In the genomic region with DNA sequence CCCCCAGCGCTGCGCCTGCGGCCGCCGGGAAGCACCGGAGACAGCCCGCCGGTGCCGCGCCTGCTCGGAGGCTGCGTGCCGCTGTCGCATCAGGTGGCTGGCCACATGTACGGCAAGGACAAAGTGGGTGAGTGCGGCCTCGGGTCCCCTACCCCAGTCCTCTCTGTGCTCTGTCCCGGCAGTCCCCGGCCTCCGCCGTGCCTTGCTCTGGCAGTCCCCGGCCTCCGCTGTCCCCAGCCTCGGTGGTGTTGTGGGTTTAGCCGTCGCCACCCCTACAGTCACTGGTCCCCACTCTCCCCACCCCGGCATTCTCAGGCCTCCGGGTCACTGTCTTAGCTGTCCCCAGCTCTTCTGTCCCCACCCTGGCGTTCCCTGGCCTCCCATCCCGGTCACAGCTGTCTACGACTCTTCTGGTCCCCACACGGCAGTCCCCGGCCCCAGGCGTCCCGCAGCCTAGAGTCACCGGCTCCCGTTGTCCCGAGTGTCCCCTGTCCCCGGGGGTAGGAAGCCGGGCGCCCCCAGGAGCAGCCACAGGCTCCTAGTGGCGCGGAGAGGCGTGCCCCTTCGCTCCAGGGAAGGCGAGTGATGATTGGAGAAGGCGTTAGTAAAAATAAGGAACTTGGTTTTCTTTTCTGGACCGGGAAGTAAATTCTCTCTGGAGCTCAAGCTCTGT, we compare ENCODE assay signal across 8 mouse cellular contexts. TPM values are rescaled to one million over a fixed set of nuclear protein-coding genes. Genes with fewer than 3 reads are reported as not detected.
DNase-seq lines count a peak whose midpoint lies in the region; ATAC-seq and TF ChIP-seq lines count a peak whose summit lies in the region.

No protein-coding gene starts in this region.

- no peaks in the 10 kb centered on the region for H3K9me3 ChIP-seq in forebrain, embryonic 11.5 days (ENCODE audit: control insufficient read depth, low read length)
- H3K9me3 ChIP-seq in limb, embryonic 10.5 days (replicated peaks): no peaks in the 10 kb centered on the region
- no peaks in the 10 kb centered on the region for H3K9me3 ChIP-seq in midbrain, embryonic 11.5 days (ENCODE audit: control insufficient read depth, low read length)

- peak; percentile 5 for ATAC-seq in activated CD4-positive, CD25-positive, alpha-beta regulatory T cell, adult 4 months
- ATAC-seq in forebrain, embryonic 11.5 days (replicated peaks; ENCODE audit: low FRiP score): peak; percentile 56
- ATAC-seq in midbrain, embryonic 11.5 days (ENCODE audit: low FRiP score): peak; percentile 73

- WGBS in kidney, adult 2 months: 2% methylated on average over 48 of the region's 48 CpGs
- under 1% methylated on average over 44 of the region's 48 CpGs for WGBS in forebrain, embryonic 11.5 days
- under 1% methylated on average over 48 of the region's 48 CpGs for WGBS in limb, embryonic 10.5 days
- WGBS in midbrain, embryonic 11.5 days: under 1% methylated on average over 48 of the region's 48 CpGs

- peak; percentile 59 for DNase-seq in kidney, adult 2 months
- no peak for DNase-seq in kidney, adult 11 months
- DNase-seq in forebrain, embryonic 11.5 days (ENCODE audit: low spot score): no peak
- DNase-seq in heart, postnatal 14 days: peak; percentile 53 to 58
- peak; percentile 67 for DNase-seq in limb, embryonic 10.5 days (ENCODE audit: low spot score)
- DNase-seq in midbrain, embryonic 11.5 days (ENCODE audit: low spot score, missing footprints): no peak
- peak; percentile 64 for DNase-seq in testis, postnatal 10 days (ENCODE audit: low spot score)

- no peaks in the 10 kb centered on the region for H3K27me3 ChIP-seq in kidney, adult 2 months (replicated peaks; ENCODE audit: control insufficient read depth, insufficient read depth, low read length)
- H3K27me3 ChIP-seq in forebrain, embryonic 11.5 days (ENCODE audit: control insufficient read depth, insufficient read depth, low read length): no peaks in the 10 kb centered on the region
- H3K27me3 ChIP-seq in limb, embryonic 10.5 days (ENCODE audit: low read depth, poor library complexity, severe bottlenecking): no peaks in the 10 kb centered on the region
- H3K27me3 ChIP-seq in midbrain, embryonic 11.5 days (ENCODE audit: control insufficient read depth, insufficient read depth, low read length): no peaks in the 10 kb centered on the region

- no peak for TF ChIP-seq CTCF in kidney, adult 2 months (conservative IDR thresholded peaks at IDR 0.05; ENCODE audit: insufficient read depth, insufficient read length, low read depth, low read length)

- peaks cover 8% of the 10 kb centered on the region for H3K4me1 ChIP-seq in kidney, adult 2 months (ENCODE audit: control insufficient read depth, insufficient read depth, low read length)
- H3K4me1 ChIP-seq in forebrain, embryonic 11.5 days (replicated peaks; ENCODE audit: control insufficient read depth, insufficient read depth, low read length): peaks cover 2% of the 10 kb centered on the region; the same call in 1 of the 2 replicates
- peaks cover 38% of the 10 kb centered on the region for H3K4me1 ChIP-seq in limb, embryonic 10.5 days
- peaks cover 25% of the 10 kb centered on the region; the same call in 1 of the 2 replicates for H3K4me1 ChIP-seq in midbrain, embryonic 11.5 days (ENCODE audit: control insufficient read depth, insufficient read depth, low read length)

- peak overlapping the region; percentile 75 for H3K4me2 ChIP-seq in forebrain, embryonic 11.5 days (ENCODE audit: low read depth, low read length, severe bottlenecking)
- H3K4me2 ChIP-seq in midbrain, embryonic 11.5 days: peak overlapping the region; percentile 94

- H3K36me3 ChIP-seq in kidney, adult 2 months (ENCODE audit: control insufficient read depth, insufficient read depth, low read length): no peaks in the 10 kb centered on the region
- H3K36me3 ChIP-seq in forebrain, embryonic 11.5 days (ENCODE audit: control insufficient read depth, insufficient read depth, low read length): peaks cover 2% of the 10 kb centered on the region; the same call in 1 of the 2 replicates
- H3K36me3 ChIP-seq in limb, embryonic 10.5 days: peaks cover 20% of the 10 kb centered on the region
- H3K36me3 ChIP-seq in midbrain, embryonic 11.5 days (ENCODE audit: control insufficient read depth, insufficient read depth, low read length): no peaks in the 10 kb centered on the region; the same call in 1 of the 2 replicates

- intact Hi-C loops in heart, postnatal 14 days (cut with DNase I): no loop called here

- H3K4me3 ChIP-seq in kidney, adult 2 months (ENCODE audit: insufficient read depth, low read depth, low read length): peak overlapping the region; percentile 79
- H3K4me3 ChIP-seq in forebrain, embryonic 11.5 days (ENCODE audit: low read depth, low read length): peak overlapping the region; percentile 84
- peak overlapping the region; percentile 83 for H3K4me3 ChIP-seq in limb, embryonic 10.5 days
- peak overlapping the region; percentile 88 for H3K4me3 ChIP-seq in midbrain, embryonic 11.5 days (ENCODE audit: low read depth, low read length)

- no peak for TF ChIP-seq POLR2A in kidney, adult 2 months (IDR thresholded peaks at IDR 0.05; ENCODE audit: low read depth, low read length)

- peak overlapping the region; percentile 77 for H3K27ac ChIP-seq in kidney, adult 2 months (ENCODE audit: insufficient read depth, low read depth, low read length)
- peak overlapping the region; percentile 46; the same call in 1 of the 2 replicates for H3K27ac ChIP-seq in forebrain, embryonic 11.5 days (ENCODE audit: low read depth, low read length)
- H3K27ac ChIP-seq in limb, embryonic 10.5 days: peak overlapping the region; percentile 94
- peak overlapping the region; percentile 51; the same call in 1 of the 2 replicates for H3K27ac ChIP-seq in midbrain, embryonic 11.5 days (ENCODE audit: low read depth, low read length)

- H3K9ac ChIP-seq in forebrain, embryonic 11.5 days (ENCODE audit: low read length): peak overlapping the region; percentile 89
- H3K9ac ChIP-seq in midbrain, embryonic 11.5 days (ENCODE audit: low read length): peak overlapping the region; percentile 87

RNA-seq across cellular contexts. Expression of a gene that starts 0.5 kb away (rescaled TPM):
- 31.1 and 34.6 TPM in 2 replicates for polyA plus RNA-seq in kidney, adult 2 months (2012; rRNA removed)
- polyA plus RNA-seq in activated CD4-positive, CD25-positive, alpha-beta regulatory T cell, adult 4 months (2017; shearing (Covaris generic)): 1 to 10 TPM; 2.8 to 3.1 TPM
- 25.8 and 26.4 TPM in 2 replicates for polyA plus RNA-seq in forebrain, embryonic 11.5 days (2014; fragmentation: Nextera tagmentation; extraction: Ambion mirVana)
- 10 to 100 TPM; 14.4 to 14.6 TPM for total RNA-seq in heart, postnatal 14 days (2021)
- 18.3 and 19.6 TPM in 2 replicates for polyA plus RNA-seq in limb, embryonic 10.5 days (2016; fragmentation: Nextera tagmentation; extraction: Ambion mirVana)
- polyA plus RNA-seq in midbrain, embryonic 11.5 days (2014; fragmentation: Nextera tagmentation; extraction: Ambion mirVana): 24.8 and 24.9 TPM in 2 replicates

RNA-seq across cellular contexts. Expression of a gene that starts 3.3 kb away (rescaled TPM):
- polyA plus RNA-seq in kidney, adult 2 months (2012; rRNA removed): 299 and 319 TPM in 2 replicates
- polyA plus RNA-seq in activated CD4-positive, CD25-positive, alpha-beta regulatory T cell, adult 4 months (2017; shearing (Covaris generic)): 10 to 100 TPM; 34.7 to 43.2 TPM
- 137 and 139 TPM in 2 replicates for polyA plus RNA-seq in forebrain, embryonic 11.5 days (2014; fragmentation: Nextera tagmentation; extraction: Ambion mirVana)
- total RNA-seq in heart, postnatal 14 days (2021): 100 to 1,000 TPM; 271 to 276 TPM
- 112 and 125 TPM in 2 replicates for polyA plus RNA-seq in limb, embryonic 10.5 days (2016; fragmentation: Nextera tagmentation; extraction: Ambion mirVana)
- 152 and 155 TPM in 2 replicates for polyA plus RNA-seq in midbrain, embryonic 11.5 days (2014; fragmentation: Nextera tagmentation; extraction: Ambion mirVana)

Comparison
In these comparisons a context has a peak if more than half of its experiments do, and no peak if none do; other contexts are left out.
1. DNase-seq: peak in kidney, adult 2 months (single experiment), heart, postnatal 14 days (2 of 2), limb, embryonic 10.5 days (single experiment) and testis, postnatal 10 days (single experiment); none in kidney, adult 11 months (single experiment), forebrain, embryonic 11.5 days (single experiment) and midbrain, embryonic 11.5 days (single experiment).
2. ATAC-seq: peak in every context shown above with its lines; median percentile 73 in midbrain, embryonic 11.5 days; 56 in forebrain, embryonic 11.5 days; 5 in activated CD4-positive, CD25-positive, alpha-beta regulatory T cell, adult 4 months.
3. Peak in every context shown above with its lines, with median percentiles within 50 percentile points of each other: H3K27ac ChIP-seq and H3K4me3 ChIP-seq.